Mouse (Mus musculus): ENCODE measurements around the gene Aqp3. TPM values are rescaled to one million over a fixed set of nuclear protein-coding genes. Genes with fewer than 3 reads are reported as not detected.

Aqp3 gene
- total RNA-seq, 1 experiment = 87.0 TPM

GRCm38 (mm10) chr4:41081733-41082132 is 16.2 kb downstream of the Aqp3 start:
- TF ChIP-seq CHD2 (IDR thresholded peaks at IDR 0.05; ENCODE audit: low read depth, low read length) (no peak), ZC3H11A (IDR thresholded peaks at IDR 0.05; ENCODE audit: borderline replicate concordance, low read depth, low read length) (no peak), ZNF384 (IDR thresholded peaks at IDR 0.05; ENCODE audit: low read depth, low read length) (no peak), MAFK (IDR thresholded peaks at IDR 0.05; ENCODE audit: insufficient read depth, low read depth, low read length) (no peak), HCFC1 (IDR thresholded peaks at IDR 0.05; ENCODE audit: borderline replicate concordance, insufficient read depth, low read length) (no peak)
- Histone ChIP-seq H3K4me1 (ENCODE audit: control insufficient read depth in 2 of 2, insufficient read depth in 2 of 2, low read length in 2 of 2, poor library complexity in 1 of 2) (peaks cover under 1 to 2% of the 10 kb centered on the region in 2 experiments; a peak in 3 of 4 replicates), H3K27ac (ENCODE audit: insufficient read depth, low read depth, low read length, poor library complexity, severe bottlenecking) (no peak overlapping the region), H3K9ac (ENCODE audit: insufficient read depth, low read depth, low read length, poor library complexity, severe bottlenecking) (no peak overlapping the region), H3K4me3 (ENCODE audit: insufficient read depth in 1 of 2, low read depth in 1 of 2, low read length in 2 of 2, poor library complexity in 1 of 2, severe bottlenecking in 1 of 2) (no peak overlapping the region), H3K36me3 (ENCODE audit: control insufficient read depth, insufficient read depth, low read length, poor library complexity, severe bottlenecking) (no peaks in the 10 kb centered on the region), H3K9me3 (ENCODE audit: control insufficient read depth, insufficient read depth, low read depth, low read length) (no peaks in the 10 kb centered on the region)
- in situ Hi-C loops (cut with MboI; ENCODE audit: low sequenced_read_pairs in 2 of 2, unreplicated experiment in 2 of 2) = no loop called here
- DNase-seq (ENCODE audit: low read depth, low spot score) = no peak

- Histone ChIP-seq H3K4me1 (ENCODE audit: control insufficient read depth in 2 of 2, insufficient read depth in 2 of 2, low read length in 2 of 2, poor library complexity in 1 of 2) (peaks cover 0 to 7% of the 10 kb centered on the region in 2 experiments; a peak in 3 of 4 replicates), H3K4me3 (ENCODE audit: insufficient read depth in 1 of 2, low read depth in 1 of 2, low read length in 2 of 2, poor library complexity in 1 of 2, severe bottlenecking in 1 of 2) (no peak overlapping the region), H3K36me3 (ENCODE audit: control insufficient read depth, insufficient read depth, low read length, poor library complexity, severe bottlenecking) (no peaks in the 10 kb centered on the region), H3K27ac (ENCODE audit: insufficient read depth, low read depth, low read length, poor library complexity, severe bottlenecking) (no peak overlapping the region), H3K9me3 (ENCODE audit: control insufficient read depth, insufficient read depth, low read depth, low read length) (no peaks in the 10 kb centered on the region), H3K9ac (ENCODE audit: insufficient read depth, low read depth, low read length, poor library complexity, severe bottlenecking) (no peak overlapping the region)
- DNase-seq (ENCODE audit: low read depth, low spot score) = no peak
- TF ChIP-seq ZNF384 (IDR thresholded peaks at IDR 0.05; ENCODE audit: low read depth, low read length) (no peak), MAFK (IDR thresholded peaks at IDR 0.05; ENCODE audit: insufficient read depth, low read depth, low read length) (no peak), ZC3H11A (IDR thresholded peaks at IDR 0.05; ENCODE audit: borderline replicate concordance, low read depth, low read length) (no peak), HCFC1 (IDR thresholded peaks at IDR 0.05; ENCODE audit: borderline replicate concordance, insufficient read depth, low read length) (no peak), CHD2 (IDR thresholded peaks at IDR 0.05; ENCODE audit: low read depth, low read length) (no peak)
- in situ Hi-C loops (cut with MboI; ENCODE audit: low sequenced_read_pairs in 2 of 2, unreplicated experiment in 2 of 2) = no loop called here
Measured at GRCm38 (mm10) chr4:41078726-41079125, 19.3 kb downstream of the Aqp3 start.

- no peak for DNase-seq (ENCODE audit: low read depth, low spot score)
- Histone ChIP-seq H3K36me3 (ENCODE audit: control insufficient read depth, insufficient read depth, low read length, poor library complexity, severe bottlenecking) (no peaks in the 10 kb centered on the region), H3K4me3 (ENCODE audit: insufficient read depth in 1 of 2, low read depth in 1 of 2, low read length in 2 of 2, poor library complexity in 1 of 2, severe bottlenecking in 1 of 2) (no peak overlapping the region), H3K9ac (ENCODE audit: insufficient read depth, low read depth, low read length, poor library complexity, severe bottlenecking) (no peak overlapping the region), H3K9me3 (ENCODE audit: control insufficient read depth, insufficient read depth, low read depth, low read length) (no peaks in the 10 kb centered on the region), H3K4me1 (ENCODE audit: control insufficient read depth in 2 of 2, insufficient read depth in 2 of 2, low read length in 2 of 2, poor library complexity in 1 of 2) (peaks cover 0 to 7% of the 10 kb centered on the region in 2 experiments; a peak in 3 of 4 replicates), H3K27ac (ENCODE audit: insufficient read depth, low read depth, low read length, poor library complexity, severe bottlenecking) (no peak overlapping the region)
- TF ChIP-seq ZNF384 (IDR thresholded peaks at IDR 0.05; ENCODE audit: low read depth, low read length) = no peak
- no peak for TF ChIP-seq CHD2 (IDR thresholded peaks at IDR 0.05; ENCODE audit: low read depth, low read length)
- TF ChIP-seq ZC3H11A (IDR thresholded peaks at IDR 0.05; ENCODE audit: borderline replicate concordance, low read depth, low read length) = no peak
- TF ChIP-seq MAFK (IDR thresholded peaks at IDR 0.05; ENCODE audit: insufficient read depth, low read depth, low read length) = no peak
- TF ChIP-seq HCFC1 (IDR thresholded peaks at IDR 0.05; ENCODE audit: borderline replicate concordance, insufficient read depth, low read length) = no peak
- in situ Hi-C loops (cut with MboI; ENCODE audit: low sequenced_read_pairs in 2 of 2, unreplicated experiment in 2 of 2) = no loop called here
Measured at GRCm38 (mm10) chr4:41074461-41074860, 23.5 kb downstream of the Aqp3 start.

GRCm38 (mm10) chr4:41073008-41073817 is 24.8 kb downstream of the Aqp3 start:
- H3K9ac ChIP-seq (ENCODE audit: insufficient read depth, low read depth, low read length, poor library complexity, severe bottlenecking) = no peak overlapping the region
- H3K4me3 ChIP-seq (ENCODE audit: insufficient read depth in 1 of 2, low read depth in 1 of 2, low read length in 2 of 2, poor library complexity in 1 of 2, severe bottlenecking in 1 of 2) = no peak overlapping the region
- no peaks in the 10 kb centered on the region for H3K9me3 ChIP-seq (ENCODE audit: control insufficient read depth, insufficient read depth, low read depth, low read length)
- no peak overlapping the region for H3K27ac ChIP-seq (ENCODE audit: insufficient read depth, low read depth, low read length, poor library complexity, severe bottlenecking)
- no peaks in the 10 kb centered on the region for H3K36me3 ChIP-seq (ENCODE audit: control insufficient read depth, insufficient read depth, low read length, poor library complexity, severe bottlenecking)
- peaks cover 0 to 7% of the 10 kb centered on the region in 2 experiments; a peak in 3 of 4 replicates for H3K4me1 ChIP-seq (ENCODE audit: control insufficient read depth in 2 of 2, insufficient read depth in 2 of 2, low read length in 2 of 2, poor library complexity in 1 of 2)
- in situ Hi-C loops (cut with MboI; ENCODE audit: low sequenced_read_pairs in 2 of 2, unreplicated experiment in 2 of 2) = no loop called here
- DNase-seq (ENCODE audit: low read depth, low spot score) = no peak
- TF ChIP-seq HCFC1 (IDR thresholded peaks at IDR 0.05; ENCODE audit: borderline replicate concordance, insufficient read depth, low read length) (no peak), ZNF384 (IDR thresholded peaks at IDR 0.05; ENCODE audit: low read depth, low read length) (no peak), ZC3H11A (IDR thresholded peaks at IDR 0.05; ENCODE audit: borderline replicate concordance, low read depth, low read length) (no peak), MAFK (IDR thresholded peaks at IDR 0.05; ENCODE audit: insufficient read depth, low read depth, low read length) (no peak), CHD2 (IDR thresholded peaks at IDR 0.05; ENCODE audit: low read depth, low read length) (no peak)
